Mouse (Mus musculus) neural tube, embryonic 15.5 days (tissue): Measurements from ENCODE around the gene Krtap19-1. TPM values are rescaled to one million over a fixed set of nuclear protein-coding genes. Genes with fewer than 3 reads are reported as not detected.

Experiments used
- ATAC-seq: fragments of 200-750 bp; cut with Nextera tagmentation; 2 replicates; pipeline ENCODE4 v1.8.0; 2017; ENCODE audit warnings: mild to moderate bottlenecking, moderate TSS enrichment, moderate library complexity; ENCODE audit not compliant: low FRiP score
- H3K27ac ChIP-seq: fragments of 300-500 bp; sonication (generic); replicated peaks from 2 replicates; pipeline ENCODE4 v1.5.1; 2015; ENCODE audit warnings: mild to moderate bottlenecking, inconsistent platforms
- H3K27me3 ChIP-seq: fragments of 300-500 bp; sonication (generic); replicated peaks from 2 replicates; pipeline ENCODE4 v1.6.1; 2015; ENCODE audit warnings: inconsistent platforms
- H3K36me3 ChIP-seq: fragments of 300-500 bp; sonication (generic); 2 replicates; pipeline ENCODE4 v1.6.1; 2015; ENCODE audit warnings: inconsistent platforms
- H3K4me1 ChIP-seq: fragments of 300-500 bp; sonication (generic); 2 replicates; pipeline ENCODE4 v1.6.1; 2015; ENCODE audit warnings: inconsistent platforms
- H3K4me2 ChIP-seq: fragments of 300-500 bp; sonication (generic); 2 replicates; pipeline ENCODE4 v1.6.1; 2015; ENCODE audit warnings: inconsistent platforms, mild to moderate bottlenecking, moderate library complexity
- H3K4me3 ChIP-seq: fragments of 300-500 bp; sonication (generic); replicated peaks from 2 replicates; pipeline ENCODE4 v1.5.1; 2015; ENCODE audit warnings: mild to moderate bottlenecking, inconsistent platforms
- H3K9ac ChIP-seq: fragments of 300-500 bp; sonication (generic); replicated peaks from 2 replicates; pipeline ENCODE4 v1.6.1; 2015; ENCODE audit warnings: mild to moderate bottlenecking, inconsistent platforms
- H3K9me3 ChIP-seq: fragments of 300-500 bp; sonication (generic); replicated peaks from 2 replicates; pipeline ENCODE4 v1.6.1; 2016; ENCODE audit warnings: inconsistent platforms
- WGBS: fragments of 180-500 bp; shearing (Covaris S2); methylation state at CpG from one replicate; pipeline ENCODE4 v1.1.7; 2015; ENCODE audit warnings: mixed read lengths; 5-methylcytosine and 5-hydroxymethylcytosine counted together
- polyA plus RNA-seq: library from polyadenylated mRNA; unstranded; fragments of >200 nt; fragmentation: Nextera tagmentation; extraction: Ambion mirVana; gene quantifications from 2 replicates; pipeline ENCODE4 v1.2.1, GENCODE M21; 2015

The Krtap19-1 gene
- polyA plus RNA-seq = not detected in 2 replicates

- no peaks in the 10 kb centered on the region for H3K4me1 ChIP-seq
- H3K9me3 ChIP-seq = no peaks in the 10 kb centered on the region
- no peaks in the 10 kb centered on the region for H3K36me3 ChIP-seq
- WGBS = 89% methylated on average over 6 of the region's 6 CpGs
- H3K27ac ChIP-seq = no peak within 1 kb of the TSS
- no peak within 1 kb of the TSS for H3K4me3 ChIP-seq
- no peak within 1 kb of the TSS for H3K9ac ChIP-seq
- ATAC-seq = no peak
- H3K4me2 ChIP-seq = no peak within 1 kb of the TSS
- no peaks in the 10 kb centered on the region for H3K27me3 ChIP-seq
Observed at GRCm38 (mm10) chr16:88869311-88869710, at the start of gene Krtap19-1. Krtap19-1 (minus strand) TSS chr16:88869411.

- 93% methylated on average over 6 of the region's 6 CpGs for whole genome bisulfite sequencing
Observed at GRCm38 (mm10) chr16:88896357-88896756, 27.1 kb upstream of the Krtap19-1 start, which contains the start of gene Krtap19-5. Krtap19-5 (minus strand) TSS chr16:88896457.

GRCm38 (mm10) chr16:88886870-88887269 lies 17.7 kb upstream of the Krtap19-1 start:
- WGBS = 88% methylated on average over 6 of the region's 6 CpGs
- Histone ChIP-seq H3K4me2 (no peak overlapping the region), H3K9me3 (no peaks in the 10 kb centered on the region), H3K36me3 (no peaks in the 10 kb centered on the region), H3K4me1 (no peaks in the 10 kb centered on the region), H3K27me3 (no peaks in the 10 kb centered on the region), H3K4me3 (no peak overlapping the region), H3K27ac (no peak overlapping the region), H3K9ac (no peak overlapping the region)
- no peak for ATAC-seq

More at GRCm38 (mm10) chr16:88896357-88896756, 27.1 kb upstream of the Krtap19-1 start, which contains the start of gene Krtap19-5:
- no peaks in the 10 kb centered on the region for H3K27me3 ChIP-seq
- H3K4me3 ChIP-seq = no peak within 1 kb of the TSS
- H3K9ac ChIP-seq = no peak within 1 kb of the TSS
- ATAC-seq = no peak
- no peaks in the 10 kb centered on the region for H3K4me1 ChIP-seq
- no peaks in the 10 kb centered on the region for H3K36me3 ChIP-seq
- H3K27ac ChIP-seq = no peak within 1 kb of the TSS
- no peak within 1 kb of the TSS for H3K4me2 ChIP-seq
- no peaks in the 10 kb centered on the region for H3K9me3 ChIP-seq

GRCm38 (mm10) chr16:88884989-88885388 lies 15.8 kb upstream of the Krtap19-1 start, which contains the start of gene Krtap19-4:
Krtap19-4 (minus strand) TSS chr16:88885089.
- no peaks in the 10 kb centered on the region for H3K27me3 ChIP-seq
- H3K27ac ChIP-seq = no peak within 1 kb of the TSS
- H3K9me3 ChIP-seq = no peaks in the 10 kb centered on the region
- ATAC-seq = no peak
- H3K4me3 ChIP-seq = no peak within 1 kb of the TSS
- no peaks in the 10 kb centered on the region for H3K36me3 ChIP-seq
- WGBS = 90% methylated on average over 5 of the region's 5 CpGs
- no peak within 1 kb of the TSS for H3K9ac ChIP-seq
- H3K4me2 ChIP-seq = no peak within 1 kb of the TSS
- no peaks in the 10 kb centered on the region for H3K4me1 ChIP-seq

GRCm38 (mm10) chr16:88877938-88878337 lies 8.7 kb upstream of the Krtap19-1 start, which contains the start of gene Krtap19-3:
Krtap19-3 (minus strand) TSS chr16:88878038.
- WGBS = 91% methylated on average over 2 of the region's 2 CpGs
- Histone ChIP-seq H3K4me2 (no peak within 1 kb of the TSS), H3K9ac (no peak within 1 kb of the TSS), H3K27ac (no peak within 1 kb of the TSS), H3K36me3 (no peaks in the 10 kb centered on the region), H3K4me1 (no peaks in the 10 kb centered on the region), H3K4me3 (no peak within 1 kb of the TSS), H3K27me3 (no peaks in the 10 kb centered on the region), H3K9me3 (no peaks in the 10 kb centered on the region)
- ATAC-seq = no peak

GRCm38 (mm10) chr16:88874169-88874568 lies 5.0 kb upstream of the Krtap19-1 start, which contains the start of gene Krtap19-2:
Krtap19-2 (minus strand) TSS chr16:88874269.
- no peak for ATAC-seq
- Histone ChIP-seq H3K4me3 (no peak within 1 kb of the TSS), H3K27me3 (no peaks in the 10 kb centered on the region), H3K9me3 (no peaks in the 10 kb centered on the region), H3K4me1 (no peaks in the 10 kb centered on the region), H3K9ac (no peak within 1 kb of the TSS), H3K4me2 (no peak within 1 kb of the TSS), H3K36me3 (no peaks in the 10 kb centered on the region), H3K27ac (no peak within 1 kb of the TSS)
- WGBS = 91% methylated on average over 3 of the region's 3 CpGs

- Histone ChIP-seq H3K9ac (no peak overlapping the region), H3K4me2 (no peak overlapping the region), H3K4me3 (no peak overlapping the region), H3K36me3 (no peaks in the 10 kb centered on the region), H3K27ac (no peak overlapping the region), H3K27me3 (no peaks in the 10 kb centered on the region), H3K9me3 (no peaks in the 10 kb centered on the region), H3K4me1 (no peaks in the 10 kb centered on the region)
- ATAC-seq = no peak
- WGBS = 55% methylated on average over 4 of the region's 4 CpGs
Observed at GRCm38 (mm10) chr16:88864887-88865407, 4.3 kb downstream of the Krtap19-1 start.

- Histone ChIP-seq H3K4me2 (no peak overlapping the region), H3K27me3 (no peaks in the 10 kb centered on the region), H3K4me3 (no peak overlapping the region), H3K27ac (no peak overlapping the region), H3K9me3 (no peaks in the 10 kb centered on the region), H3K36me3 (no peaks in the 10 kb centered on the region), H3K9ac (no peak overlapping the region), H3K4me1 (no peaks in the 10 kb centered on the region)
- 18% methylated on average over 5 of the region's 5 CpGs for WGBS
- ATAC-seq = no peak
Observed at GRCm38 (mm10) chr16:88851450-88851849, 17.8 kb downstream of the Krtap19-1 start.

- WGBS = 87% methylated on average over 4 of the region's 4 CpGs
- Histone ChIP-seq H3K27me3 (no peaks in the 10 kb centered on the region), H3K4me1 (no peaks in the 10 kb centered on the region), H3K4me3 (no peak overlapping the region), H3K9me3 (no peaks in the 10 kb centered on the region), H3K4me2 (no peak overlapping the region), H3K9ac (no peak overlapping the region), H3K36me3 (no peaks in the 10 kb centered on the region), H3K27ac (no peak overlapping the region)
- ATAC-seq = no peak
Observed at GRCm38 (mm10) chr16:88848558-88848957, 20.7 kb downstream of the Krtap19-1 start.

GRCm38 (mm10) chr16:88847363-88847762 lies 21.8 kb downstream of the Krtap19-1 start:
- no peak for ATAC-seq
- H3K9ac ChIP-seq = no peak overlapping the region
- H3K27me3 ChIP-seq = no peaks in the 10 kb centered on the region
- H3K4me3 ChIP-seq = no peak overlapping the region
- 95% methylated on average over 1 of the region's 1 CpGs for WGBS
- no peaks in the 10 kb centered on the region for H3K9me3 ChIP-seq
- no peaks in the 10 kb centered on the region for H3K36me3 ChIP-seq
- no peak overlapping the region for H3K4me2 ChIP-seq
- H3K4me1 ChIP-seq = no peaks in the 10 kb centered on the region
- no peak overlapping the region for H3K27ac ChIP-seq

GRCm38 (mm10) chr16:88826978-88827377 lies 42.2 kb downstream of the Krtap19-1 start:
- H3K4me2 ChIP-seq = no peak overlapping the region
- H3K9ac ChIP-seq = no peak overlapping the region
- WGBS = 24% methylated on average over 3 of the region's 3 CpGs
- no peak overlapping the region for H3K4me3 ChIP-seq
- H3K27ac ChIP-seq = no peak overlapping the region
- H3K4me1 ChIP-seq = no peaks in the 10 kb centered on the region
- ATAC-seq = no peak
- H3K36me3 ChIP-seq = no peaks in the 10 kb centered on the region
- no peaks in the 10 kb centered on the region for H3K27me3 ChIP-seq
- H3K9me3 ChIP-seq = no peaks in the 10 kb centered on the region

GRCm38 (mm10) chr16:88826095-88826652 lies 43.0 kb downstream of the Krtap19-1 start, which contains the start of gene Krtap14:
Krtap14 (minus strand) TSS chr16:88826145.
- H3K27ac ChIP-seq = no peak within 1 kb of the TSS
- H3K4me3 ChIP-seq = no peak within 1 kb of the TSS
- H3K27me3 ChIP-seq = no peaks in the 10 kb centered on the region
- no peak within 1 kb of the TSS for H3K4me2 ChIP-seq
- ATAC-seq = no peak
- H3K9me3 ChIP-seq = no peaks in the 10 kb centered on the region
- H3K4me1 ChIP-seq = no peaks in the 10 kb centered on the region
- no peaks in the 10 kb centered on the region for H3K36me3 ChIP-seq
- H3K9ac ChIP-seq = no peak within 1 kb of the TSS
- 57% methylated on average over 9 of the region's 9 CpGs for WGBS
